Mouse (Mus musculus) lung, postnatal 0 days (tissue): ENCODE measurements around the gene Elp5. TPM values are rescaled to one million over a fixed set of nuclear protein-coding genes. Genes with fewer than 3 reads are reported as not detected.
A peak's percentile ranks its signal among the peaks of the same experiment; 100 is the strongest.

Experiments
- ATAC-seq: fragments of 200-750 bp; cut with Nextera tagmentation; 2 replicates; pipeline ENCODE4 v1.8.0; 2017; ENCODE audit warnings: moderate library complexity
- DNase-seq: peaks from one replicate; pipeline ENCODE4 v3.0.0-alpha.2; 2016; ENCODE audit warnings: low spot score
- H3K27ac ChIP-seq: fragments of 300-500 bp; sonication (generic); 2 replicates; pipeline ENCODE4 v1.5.1; 2014; ENCODE audit warnings: antibody characterized with exemption, mild to moderate bottlenecking, low read length, mixed read lengths
- H3K27me3 ChIP-seq: fragments of 300-500 bp; sonication (generic); replicated peaks from 2 replicates; pipeline ENCODE4 v1.6.1; 2014; ENCODE audit warnings: low read length, mixed read lengths; ENCODE audit not compliant: insufficient read depth
- H3K36me3 ChIP-seq: fragments of 300-500 bp; sonication (generic); 2 replicates; pipeline ENCODE4 v1.6.1; 2014; ENCODE audit warnings: low read length, mixed read lengths; ENCODE audit not compliant: insufficient read depth
- H3K4me1 ChIP-seq: fragments of 300-500 bp; sonication (generic); 2 replicates; pipeline ENCODE4 v1.6.1; 2014; ENCODE audit warnings: antibody characterized with exemption, low read depth, low read length, mixed read lengths; ENCODE audit not compliant: insufficient read depth
- H3K4me2 ChIP-seq: fragments of 300-500 bp; sonication (generic); replicated peaks from 2 replicates; pipeline ENCODE4 v1.6.1; 2014; ENCODE audit warnings: low read depth, mild to moderate bottlenecking, low read length, moderate library complexity, mixed read lengths
- H3K4me3 ChIP-seq: fragments of 300-500 bp; sonication (generic); 2 replicates; pipeline ENCODE4 v1.5.1; 2014; ENCODE audit warnings: low read depth, low read length
- H3K9ac ChIP-seq: fragments of 300-500 bp; sonication (generic); replicated peaks from 2 replicates; pipeline ENCODE4 v1.6.1; 2014; ENCODE audit warnings: low read depth, mild to moderate bottlenecking
- H3K9me3 ChIP-seq: fragments of 300-500 bp; sonication (generic); 2 replicates; pipeline ENCODE4 v1.6.1; 2016; ENCODE audit warnings: low read length, mixed read lengths
- CTCF ChIP-seq: IDR thresholded peaks from 2 replicates; pipeline ENCODE4 v1.5.1; 2016; ENCODE audit warnings: antibody characterized with exemption, mild to moderate bottlenecking
- EP300 ChIP-seq: IDR thresholded peaks from 2 replicates; pipeline ENCODE4 v1.6.1; 2016; ENCODE audit warnings: antibody characterized with exemption, mild to moderate bottlenecking, control low read depth
- WGBS: fragments of 180-500 bp; shearing (Covaris S2); extraction: QIAGEN DNeasy Blood & Tissue Kit; methylation state at CpG from one replicate; pipeline ENCODE4 v1.1.7; 2014; 5-methylcytosine and 5-hydroxymethylcytosine counted together
- polyA plus RNA-seq: library from polyadenylated mRNA; unstranded; fragments of >200 nt; fragmentation: Nextera tagmentation; extraction: Ambion mirVana; gene quantifications from 2 replicates; pipeline ENCODE4 v1.2.1, GENCODE M21; 2015

Gene Elp5
- polyA plus RNA-seq, 1 experiment from 2014 or later, result 72.1 TPM

DNA sequence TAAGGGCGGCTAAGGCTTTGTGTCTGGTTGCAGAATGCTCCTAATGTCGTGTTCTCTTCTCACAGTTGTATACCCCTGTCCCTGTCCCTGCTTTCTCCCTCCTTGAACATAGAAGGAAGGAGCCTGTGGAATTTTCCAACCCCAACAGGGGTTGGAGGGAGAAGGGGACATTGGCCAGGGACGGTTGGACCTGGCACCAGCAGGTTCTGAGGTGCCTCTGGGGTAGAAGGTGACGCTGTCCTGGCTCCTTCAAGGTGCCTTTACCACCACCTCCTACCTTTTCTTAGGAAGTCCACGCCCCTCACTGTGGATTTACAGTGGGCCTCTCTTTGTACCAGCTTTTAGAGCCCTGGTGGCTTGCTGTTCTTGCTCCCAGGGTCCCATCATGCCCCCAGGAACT is 44.5 kb downstream of the Elp5 start:
- Histone ChIP-seq H3K9me3 (no peaks in the 10 kb centered on the region), H3K27ac (no peak overlapping the region), H3K4me3 (no peak overlapping the region), H3K27me3 (peaks cover 13% of the 10 kb centered on the region; the same call in 1 of the 2 replicates), H3K36me3 (no peaks in the 10 kb centered on the region), H3K4me2 (no peak overlapping the region), H3K9ac (no peak overlapping the region), H3K4me1 (peaks cover 15% of the 10 kb centered on the region; the same call in 1 of the 2 replicates)
- TF ChIP-seq CTCF (no peak), EP300 (no peak)
- WGBS, result 63% methylated on average over 5 of the region's 5 CpGs
- ATAC-seq, result no peak
- DNase-seq, result no peak

DNA sequence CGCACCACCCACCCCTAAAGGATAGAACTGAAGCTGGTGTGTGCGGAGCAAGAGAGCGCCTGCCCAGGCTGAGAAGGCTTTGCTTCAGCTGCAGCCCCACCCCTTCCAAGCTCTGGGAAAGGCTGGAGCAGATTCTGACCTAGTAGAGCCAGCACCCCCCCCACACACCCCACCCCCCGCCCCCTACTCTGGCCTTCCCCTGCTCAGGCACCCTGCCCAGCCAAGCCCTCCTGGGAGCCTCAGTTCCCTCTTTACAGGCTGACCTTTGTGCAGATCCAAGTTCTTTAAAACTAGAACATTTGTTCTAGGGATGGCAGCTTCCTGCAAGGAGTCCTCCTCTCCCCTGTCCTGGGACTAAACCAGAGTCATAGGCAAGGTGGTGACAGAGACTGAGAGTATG is 44.9 kb downstream of the Elp5 start:
- H3K4me2 ChIP-seq, result no peak overlapping the region
- no peak overlapping the region for H3K9ac ChIP-seq
- H3K9me3 ChIP-seq, result no peaks in the 10 kb centered on the region
- no peak overlapping the region for H3K4me3 ChIP-seq
- H3K36me3 ChIP-seq, result no peaks in the 10 kb centered on the region
- WGBS, result 37% methylated on average over 4 of the region's 4 CpGs
- H3K27me3 ChIP-seq, result peaks cover 13% of the 10 kb centered on the region; the same call in 1 of the 2 replicates
- H3K4me1 ChIP-seq, result peaks cover 15% of the 10 kb centered on the region; the same call in 1 of the 2 replicates
- TF ChIP-seq CTCF, result no peak
- no peak for TF ChIP-seq EP300
- DNase-seq (no peak), ATAC-seq (no peak)
- H3K27ac ChIP-seq, result no peak overlapping the region

DNA sequence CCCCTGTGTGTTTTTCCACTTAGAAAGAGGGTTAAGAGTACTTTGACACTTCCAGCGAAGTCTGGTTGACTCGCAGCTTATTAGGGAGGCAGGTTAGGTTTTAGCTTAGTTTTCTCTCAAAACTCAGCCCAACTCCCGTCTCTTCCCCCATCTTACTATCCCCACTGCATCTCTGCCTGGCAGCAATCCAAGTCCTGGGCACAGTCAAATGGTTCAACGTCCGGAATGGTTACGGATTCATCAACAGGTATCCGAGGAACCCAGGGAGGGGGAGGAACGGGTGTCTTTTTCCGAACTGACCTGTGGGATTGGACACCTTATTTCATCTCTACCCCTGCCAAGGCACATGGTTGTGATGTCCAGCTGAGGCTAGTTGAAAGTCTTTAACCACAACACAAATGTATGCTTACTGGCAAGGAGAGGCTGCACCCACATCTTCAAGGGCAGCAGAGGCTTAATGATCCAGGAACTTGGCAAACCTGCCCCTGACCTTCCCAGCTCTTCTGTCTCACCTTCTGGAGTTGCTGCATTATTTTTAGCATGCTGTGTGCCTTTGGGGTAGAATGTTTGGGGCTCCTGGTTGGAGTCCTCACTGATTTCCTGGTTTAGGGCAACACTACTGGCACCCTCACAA is 45.5 kb downstream of the Elp5 start:
- ATAC-seq, result no peak
- Histone ChIP-seq H3K36me3 (no peaks in the 10 kb centered on the region), H3K27me3 (peaks cover 13% of the 10 kb centered on the region; the same call in 1 of the 2 replicates), H3K9me3 (no peaks in the 10 kb centered on the region), H3K9ac (no peak overlapping the region), H3K4me2 (peak overlapping the region; percentile 88), H3K4me3 (no peak overlapping the region; the same call in 1 of the 2 replicates), H3K27ac (no peak overlapping the region), H3K4me1 (peaks cover 15% of the 10 kb centered on the region; the same call in 1 of the 2 replicates)
- 26% methylated on average over 9 of the region's 9 CpGs for whole genome bisulfite sequencing
- TF ChIP-seq CTCF (no peak), EP300 (no peak)
- peak; percentile 38 for DNase-seq

DNA sequence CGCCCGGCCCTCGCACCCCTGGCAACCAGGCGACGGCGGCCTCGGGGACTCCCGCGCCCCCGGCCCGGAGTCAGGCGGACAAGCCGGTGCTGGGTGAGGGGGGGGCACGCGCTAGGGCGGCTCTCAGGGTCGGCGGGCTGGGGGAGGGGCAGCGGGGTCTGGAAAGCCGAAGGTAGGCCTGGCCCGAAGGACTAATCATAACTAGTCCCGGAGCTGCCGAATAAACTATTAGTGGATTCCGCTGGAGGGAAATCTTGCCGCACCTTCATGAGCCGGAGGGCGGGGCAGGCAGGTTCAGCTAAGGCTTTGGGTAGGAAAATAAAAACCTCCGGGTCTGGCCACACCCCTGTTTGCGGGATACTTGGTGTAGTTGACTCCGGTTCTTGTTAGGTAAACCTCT is 46.2 kb downstream of the Elp5 start:
- no peak overlapping the region; the same call in 1 of the 2 replicates for H3K27ac ChIP-seq
- peak; percentile 63 for DNase-seq
- ATAC-seq, result peak; percentile 5; the same call in 1 of the 2 replicates
- no peak overlapping the region for H3K9ac ChIP-seq
- H3K36me3 ChIP-seq, result no peaks in the 10 kb centered on the region
- peak overlapping the region; percentile 42 for H3K4me3 ChIP-seq
- peak overlapping the region; percentile 88 for H3K4me2 ChIP-seq
- no peaks in the 10 kb centered on the region for H3K9me3 ChIP-seq
- TF ChIP-seq CTCF (no peak), EP300 (no peak)
- 2% methylated on average over 29 of the region's 30 CpGs for WGBS
- peaks cover 15% of the 10 kb centered on the region; the same call in 1 of the 2 replicates for H3K4me1 ChIP-seq
- peaks cover 13% of the 10 kb centered on the region; the same call in 1 of the 2 replicates for H3K27me3 ChIP-seq

DNA sequence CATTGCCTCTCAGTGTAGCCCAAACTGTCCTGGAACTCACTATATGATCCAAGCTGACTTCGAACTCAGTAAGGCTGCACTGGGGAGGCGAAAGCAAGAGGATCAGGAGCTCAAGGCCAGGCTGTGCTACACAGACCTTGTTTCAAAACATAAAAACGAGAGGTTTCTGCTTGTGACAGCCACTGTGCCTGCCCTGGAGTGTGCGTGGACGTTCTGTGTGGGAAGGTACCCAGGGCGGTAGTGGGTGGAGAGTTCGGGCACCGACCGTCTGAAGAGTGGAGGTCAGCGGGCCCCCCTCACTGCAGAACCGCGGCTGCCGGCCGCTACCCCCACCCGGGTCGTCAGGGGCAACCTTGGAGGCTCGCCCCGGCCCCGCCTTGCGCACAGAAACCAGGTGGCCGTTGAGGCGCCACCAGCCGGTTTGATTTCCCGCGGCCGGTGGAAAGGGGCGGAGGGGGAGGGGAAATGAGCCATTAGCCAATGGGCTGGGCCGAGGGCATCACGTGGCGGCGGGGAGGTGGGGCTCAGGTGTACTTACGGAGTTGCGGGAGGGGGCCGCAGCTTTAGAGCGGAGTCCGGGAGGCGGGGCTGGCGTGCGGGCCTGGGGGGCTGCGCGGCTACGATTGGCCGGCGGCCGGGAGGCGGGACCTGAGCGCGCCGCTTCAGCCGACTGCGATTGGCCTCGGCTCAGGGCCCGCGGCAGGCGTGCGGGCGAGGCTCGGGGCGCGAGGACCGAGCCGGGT is 47.0 kb downstream of the Elp5 start, which contains the start of gene Ybx2:
Ybx2 (plus strand) TSS at position 660 of the 743 bp plus-strand sequence.
- H3K9ac ChIP-seq, result no peak within 1 kb of the TSS
- H3K4me2 ChIP-seq, result peak within 1 kb of the TSS; percentile 88
- DNase-seq (peak; percentile 88), ATAC-seq (peak; percentile 81)
- no peak; the same call in 1 of the 2 replicates for TF ChIP-seq CTCF
- TF ChIP-seq EP300, result no peak
- H3K4me1 ChIP-seq, result peaks cover 15% of the 10 kb centered on the region; the same call in 1 of the 2 replicates
- H3K27ac ChIP-seq, result no peak within 1 kb of the TSS; the same call in 1 of the 2 replicates
- H3K27me3 ChIP-seq, result peaks cover 13% of the 10 kb centered on the region; the same call in 1 of the 2 replicates
- H3K9me3 ChIP-seq, result no peaks in the 10 kb centered on the region
- 4% methylated on average over 49 of the region's 62 CpGs for WGBS
- H3K4me3 ChIP-seq, result peak within 1 kb of the TSS; percentile 42
- H3K36me3 ChIP-seq, result no peaks in the 10 kb centered on the region

DNA sequence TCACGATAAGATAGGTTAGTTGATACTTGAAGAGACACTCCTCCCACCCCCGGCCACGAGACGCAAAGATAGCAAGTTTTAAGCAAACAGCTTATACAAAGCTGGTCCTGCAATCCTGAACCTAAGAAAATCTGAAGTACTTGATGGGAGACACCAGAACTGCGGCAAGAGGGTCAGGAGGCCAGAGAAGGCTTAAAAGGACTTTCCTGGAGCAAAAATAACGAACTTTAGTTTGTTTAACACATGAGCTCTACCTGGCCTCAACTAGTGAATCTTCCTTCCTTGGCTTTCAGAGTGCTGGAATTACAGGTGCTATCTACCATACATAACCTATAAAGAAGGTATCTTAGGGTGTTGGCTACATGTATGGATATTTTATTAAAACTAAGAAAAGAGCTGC is 47.6 kb downstream of the Elp5 start:
- Histone ChIP-seq H3K27ac (no peak overlapping the region), H3K4me2 (no peak overlapping the region), H3K27me3 (peaks cover 13% of the 10 kb centered on the region; the same call in 1 of the 2 replicates), H3K4me1 (peaks cover 15% of the 10 kb centered on the region; the same call in 1 of the 2 replicates), H3K9me3 (no peaks in the 10 kb centered on the region), H3K9ac (no peak overlapping the region), H3K4me3 (no peak overlapping the region), H3K36me3 (no peaks in the 10 kb centered on the region)
- no peak for TF ChIP-seq EP300
- TF ChIP-seq CTCF, result no peak
- DNase-seq (no peak), ATAC-seq (no peak)
- WGBS, result 11% methylated on average over 6 of the region's 6 CpGs
